Mouse (Mus musculus) left cerebral cortex, postnatal 36 days (tissue): ENCODE data around the gene Snapc5. TPM values are rescaled to one million over a fixed set of nuclear protein-coding genes. Genes with fewer than 3 reads are reported as not detected.
"Not testable (repeated sequence)": the region's sequence is repeated elsewhere in the genome, so short reads cannot be mapped to it uniquely, and the experiment has no call there.

Experiments used
- DNase-seq, 2 experiments: peaks; one replicate each; pipeline ENCODE4 v3.0.0; 2021 to 2022; ENCODE audit warnings: low spot score in 2 of 2, mixed read lengths in 1 of 2
- intact Hi-C: fragments of 180-260 bp; cut with DNase I; formaldehyde crosslinking; loops from one replicate; pipeline ENCODE4 v1.15.1; 2025
- total RNA-seq, 2 experiments: library from RNA; stranded (reverse); gene quantifications; 2 replicates each; pipeline ENCODE4 v1.2.3; 2021

Snapc5 gene
- 10 to 100 TPM; 20.5 to 22.4 TPM for total RNA-seq

DNA sequence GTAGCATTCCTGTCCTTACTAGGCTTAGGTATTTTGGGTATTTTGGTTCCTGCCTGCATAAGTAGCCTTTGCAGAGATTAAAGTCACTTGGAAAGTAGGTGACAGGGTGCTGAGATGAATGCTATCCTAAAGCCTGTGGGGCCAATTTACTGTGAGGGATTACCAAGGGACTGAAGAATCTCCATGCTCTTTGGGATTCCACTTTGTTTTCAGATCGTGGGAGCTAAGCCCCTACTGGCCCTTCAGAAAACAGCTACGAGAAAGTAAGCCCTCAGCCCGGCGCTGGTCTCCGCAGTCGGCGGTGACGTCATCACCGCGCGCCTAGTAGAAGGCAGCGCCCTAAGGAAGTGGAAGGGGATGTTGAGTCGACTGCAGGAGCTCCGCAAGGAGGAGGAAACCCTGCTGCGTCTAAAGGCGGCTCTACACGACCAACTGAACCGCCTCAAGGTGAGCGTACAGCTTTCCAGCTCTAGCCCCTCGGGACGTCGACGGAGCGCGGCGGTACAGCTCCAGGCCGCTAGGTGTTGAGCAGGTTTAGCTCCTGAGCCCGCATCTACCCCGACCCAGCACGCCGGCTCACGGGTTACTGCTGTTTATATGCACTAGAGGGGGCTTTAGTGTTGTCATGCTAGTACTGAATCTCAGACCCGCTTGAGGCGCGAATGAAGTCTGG is at the start of gene Snapc5:
Snapc5 (plus strand) TSS at position 301 of the 673 bp plus-strand sequence.
- intact Hi-C loops = loop anchor here (1.0 kb wide), 1 partner anchor 74 kb away; the partner anchor contains the start of gene Map2k1

DNA sequence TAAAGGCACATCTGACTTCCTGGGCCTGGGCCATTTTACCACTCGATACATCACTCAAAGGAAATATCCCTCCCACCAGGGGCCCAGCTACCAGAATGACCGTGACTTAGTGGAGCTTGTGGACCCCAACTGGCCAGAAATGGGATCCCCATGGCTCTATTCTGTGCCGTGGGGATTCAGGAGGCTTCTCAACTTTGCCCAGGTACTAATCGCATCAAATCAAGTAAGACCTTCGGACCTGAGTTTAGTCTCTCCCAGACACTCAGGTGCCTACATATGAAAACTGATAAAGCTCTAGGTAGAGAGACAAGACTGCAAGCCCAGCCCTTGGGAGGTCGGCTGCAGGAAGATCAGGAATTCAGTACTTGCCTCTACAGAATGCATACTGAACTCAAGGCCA is 47.5 kb upstream of the Snapc5 start:
- intact Hi-C loops = no loop called here
- no peak for DNase-seq

More for the DNA sequence above, at the start of gene Snapc5:
- DNase-seq = peak; percentile 92

DNA sequence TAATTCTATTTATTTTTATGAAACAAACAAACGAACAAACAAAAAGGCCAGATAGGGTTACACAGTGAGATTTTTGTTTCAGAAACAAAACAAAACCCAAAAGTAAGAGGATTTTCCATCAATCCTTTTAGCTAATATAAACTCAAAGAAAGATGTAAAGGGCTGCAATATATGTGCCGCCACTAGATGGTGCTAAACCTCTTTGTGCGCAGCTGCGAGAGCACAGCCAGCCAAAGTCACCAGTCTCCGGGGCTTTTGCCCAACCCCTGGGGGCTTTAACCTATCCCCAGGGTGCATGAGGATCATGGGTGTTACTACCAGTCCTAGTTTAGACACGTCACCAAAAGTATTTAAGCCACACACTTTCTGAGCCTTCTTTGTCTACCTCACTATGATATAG is 40.2 kb upstream of the Snapc5 start:
- DNase-seq = peak in 1 of 2 experiments; percentile 35
- intact Hi-C loops = loop anchor here (5.0 kb wide), 1 partner anchor 133 kb away; no protein-coding TSS in a partner anchor

DNA sequence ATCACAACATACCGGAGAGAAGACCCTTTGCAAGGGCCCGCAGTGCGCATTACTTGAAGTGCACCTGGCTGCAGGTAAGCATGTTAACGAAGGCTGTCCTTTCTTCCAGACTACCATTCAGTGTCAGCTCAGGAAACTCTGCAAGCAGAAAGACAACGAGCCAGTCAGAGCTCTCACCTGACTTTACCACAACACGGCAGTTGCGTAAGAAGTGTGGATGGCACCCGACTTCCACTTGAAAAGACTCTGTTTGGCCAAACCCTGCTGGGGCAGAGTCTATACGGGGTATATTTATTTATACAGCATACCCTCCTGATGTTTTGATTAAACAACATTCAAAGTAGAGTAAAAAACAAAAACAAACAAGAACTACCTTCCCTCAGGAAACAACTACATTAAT is 39.2 kb upstream of the Snapc5 start:
- no peak for DNase-seq
- intact Hi-C loops = loop anchor here (5.0 kb wide), 1 partner anchor 132 kb away; no protein-coding TSS in a partner anchor

DNA sequence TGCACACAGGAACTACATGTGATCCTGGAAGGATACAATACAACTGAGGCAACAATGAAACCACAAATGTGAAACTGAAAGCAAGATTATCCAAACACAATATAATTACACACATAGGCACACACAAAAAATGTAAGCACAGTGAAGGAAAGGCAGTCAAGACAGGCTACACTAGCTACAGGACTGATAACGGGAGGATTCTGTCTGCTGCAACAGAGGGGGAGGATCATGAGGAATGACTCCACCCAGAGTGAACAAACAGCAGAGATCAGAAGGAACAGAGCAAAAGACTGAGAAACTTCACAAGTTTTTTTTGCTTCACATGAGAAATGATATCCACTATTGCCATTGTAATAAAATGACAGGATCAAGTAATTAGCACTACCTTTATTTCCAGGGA is 22.4 kb upstream of the Snapc5 start:
- intact Hi-C loops = no loop called here
- DNase-seq = no peak

DNA sequence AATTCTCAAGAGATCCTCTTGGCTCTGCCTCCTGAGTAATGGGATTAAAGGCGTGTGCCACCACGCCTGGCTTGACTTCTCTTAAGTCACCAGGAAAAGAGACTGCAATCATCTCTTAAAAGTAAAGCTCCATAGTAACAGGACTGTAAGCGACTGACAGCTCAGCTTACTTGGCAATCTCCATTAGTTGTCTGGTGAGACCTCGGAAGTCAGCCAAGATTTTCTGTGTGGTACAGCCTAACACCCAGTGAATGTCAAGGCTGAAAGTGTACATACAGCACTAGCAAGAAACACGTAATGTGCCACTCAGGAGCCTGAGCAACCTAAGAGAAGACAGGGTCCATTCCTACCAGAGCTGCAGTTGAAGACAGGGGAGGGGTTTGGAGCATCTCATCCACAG is 18.6 kb upstream of the Snapc5 start:
- intact Hi-C loops = no loop called here
- DNase-seq = no peak

DNA sequence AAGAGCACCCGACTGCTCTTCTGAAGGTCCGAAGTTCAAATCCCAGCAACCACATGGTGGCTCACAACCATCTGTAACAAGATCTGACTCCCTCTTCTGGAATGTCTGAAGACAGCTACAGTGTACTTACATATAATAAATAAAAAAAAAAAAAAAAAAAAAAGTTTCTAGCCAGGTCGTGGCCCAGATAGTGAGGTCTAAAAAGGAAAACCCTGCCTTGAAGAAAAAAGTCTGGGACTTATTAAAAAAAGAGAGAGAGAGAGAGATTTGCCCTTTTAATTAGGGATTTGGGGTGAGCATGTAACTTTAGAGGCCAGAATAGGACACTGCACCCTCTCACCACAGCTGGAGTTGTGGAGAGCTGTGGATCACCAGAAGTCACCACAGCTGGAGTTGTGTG is 9.1 kb upstream of the Snapc5 start:
- DNase-seq, intact Hi-C loops: not testable (repeated sequence)

DNA sequence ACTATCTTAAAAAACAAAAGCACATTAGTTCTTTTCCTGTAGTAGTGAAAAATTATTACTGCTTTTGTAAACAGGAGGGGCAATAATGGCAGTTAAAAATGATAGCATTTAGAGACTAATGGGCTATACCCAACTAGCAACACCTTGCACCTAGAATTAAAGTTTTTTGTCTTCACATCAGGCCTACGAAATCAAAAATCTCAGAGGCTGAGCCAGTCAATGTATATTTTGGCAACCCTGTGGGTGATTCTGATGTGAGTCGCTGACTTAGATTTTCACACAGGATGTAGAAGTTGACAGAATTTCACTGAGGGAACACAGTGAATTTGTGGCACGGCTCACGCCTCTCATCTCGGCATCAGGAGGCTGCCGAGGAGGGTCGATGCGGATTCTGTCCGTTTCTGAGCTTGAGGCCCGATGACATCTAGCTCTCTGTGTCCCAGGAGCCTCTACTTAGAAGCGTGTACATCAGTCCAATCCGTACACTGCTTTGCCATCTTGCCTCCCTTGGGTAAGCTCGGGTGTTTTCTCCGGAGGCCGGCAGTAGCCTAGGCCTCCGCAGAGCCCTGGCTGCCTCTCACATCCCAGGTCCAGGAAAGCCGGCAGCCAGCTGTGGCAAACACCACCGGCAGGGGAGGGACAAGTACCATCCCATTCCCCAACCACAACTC is 6.8 kb upstream of the Snapc5 start:
- intact Hi-C loops = no loop called here
- DNase-seq = no peak

DNA sequence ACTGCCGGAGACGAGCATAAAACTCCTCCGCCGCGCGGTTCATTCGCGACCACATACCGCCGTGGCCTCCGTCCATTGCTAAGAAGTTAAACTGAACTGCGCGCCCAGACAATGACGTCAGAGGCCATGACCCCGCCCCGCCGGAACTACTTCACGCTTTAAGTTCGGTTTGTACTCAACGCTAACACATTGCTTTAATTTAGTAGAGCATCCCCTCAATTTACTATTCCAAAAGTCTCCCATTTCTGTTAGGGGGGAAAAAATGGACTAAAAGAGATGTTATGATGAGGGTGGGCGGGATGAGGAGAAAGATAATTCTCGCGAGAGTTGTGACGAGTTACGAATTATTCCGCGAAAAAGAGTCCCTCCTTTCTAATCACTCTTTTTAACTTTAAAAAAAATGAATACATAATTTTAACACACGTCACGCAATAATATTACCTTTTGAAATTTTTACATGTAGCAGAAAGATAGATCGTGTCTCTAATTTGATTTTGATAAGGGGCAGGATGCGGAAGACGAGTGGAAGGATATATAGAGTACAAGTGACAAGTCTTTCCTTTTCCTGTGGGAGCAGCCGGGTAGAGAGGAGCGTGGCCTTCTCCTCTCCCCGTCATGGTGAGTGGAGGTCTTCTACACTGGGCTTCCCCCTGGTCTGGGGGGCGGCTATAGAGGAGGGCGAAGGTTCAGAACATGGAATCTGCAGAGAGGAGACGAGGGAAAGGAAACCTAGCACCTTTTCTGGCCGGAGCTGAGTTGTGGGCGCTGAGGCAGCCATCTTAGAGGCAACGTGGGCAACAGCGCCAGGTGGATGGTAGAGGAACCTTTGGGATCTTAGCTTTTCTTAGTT is 6.0 kb upstream of the Snapc5 start, which contains the start of the genes Zwilch and Rpl4:
Zwilch (minus strand) TSS at position 289 of the 850 bp plus-strand sequence.
Rpl4 (plus strand) TSS at position 560 of the 850 bp plus-strand sequence.
- peak; percentile 71 to 84 for DNase-seq
- intact Hi-C loops = no loop called here

DNA sequence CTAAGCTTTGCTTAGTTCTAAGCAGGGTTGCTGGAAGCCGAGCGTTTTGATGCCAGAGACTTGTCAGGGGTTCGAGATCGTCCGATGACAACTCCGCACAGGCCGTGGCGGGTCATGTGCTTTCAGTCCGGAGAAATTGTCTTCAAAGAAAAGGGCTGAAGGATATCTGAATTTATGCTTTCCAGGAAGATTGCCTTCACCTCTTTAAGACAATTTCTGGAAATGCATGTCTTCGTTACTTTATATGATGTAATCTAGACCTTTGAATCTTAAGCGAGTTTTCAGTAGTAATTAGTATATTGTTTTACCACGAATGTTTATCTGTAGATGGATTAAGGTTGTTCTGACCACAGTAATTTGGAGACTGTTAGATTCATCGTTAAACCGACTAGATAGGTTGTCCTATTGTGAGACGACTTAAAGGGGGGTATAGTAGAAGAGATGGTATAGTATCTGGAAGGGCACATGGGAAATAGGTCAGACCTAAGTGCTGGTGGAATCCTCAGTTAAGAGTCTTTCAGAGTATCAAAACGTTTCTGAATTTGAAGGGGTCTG is 5.3 kb upstream of the Snapc5 start:
- DNase-seq = no peak
- intact Hi-C loops = no loop called here

DNA sequence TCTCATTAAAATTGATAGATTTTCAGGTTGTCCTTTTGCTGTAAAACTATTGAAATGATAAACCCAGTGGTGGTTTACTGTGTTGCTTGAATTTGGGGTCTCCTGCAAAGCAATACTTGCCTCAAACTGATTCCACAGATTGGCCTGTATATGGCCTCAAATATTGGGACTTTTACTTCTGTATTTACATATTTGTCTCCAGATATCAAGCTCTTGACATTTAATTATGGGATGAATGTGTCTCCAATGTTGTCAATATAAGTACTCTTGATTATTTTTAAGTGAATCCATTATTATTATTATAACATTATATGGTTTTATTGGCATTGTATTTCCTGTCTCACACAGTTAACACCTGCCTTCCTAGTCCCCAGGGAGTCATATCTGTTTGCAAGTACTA is 4.7 kb upstream of the Snapc5 start:
- intact Hi-C loops = no loop called here
- DNase-seq = no peak

DNA sequence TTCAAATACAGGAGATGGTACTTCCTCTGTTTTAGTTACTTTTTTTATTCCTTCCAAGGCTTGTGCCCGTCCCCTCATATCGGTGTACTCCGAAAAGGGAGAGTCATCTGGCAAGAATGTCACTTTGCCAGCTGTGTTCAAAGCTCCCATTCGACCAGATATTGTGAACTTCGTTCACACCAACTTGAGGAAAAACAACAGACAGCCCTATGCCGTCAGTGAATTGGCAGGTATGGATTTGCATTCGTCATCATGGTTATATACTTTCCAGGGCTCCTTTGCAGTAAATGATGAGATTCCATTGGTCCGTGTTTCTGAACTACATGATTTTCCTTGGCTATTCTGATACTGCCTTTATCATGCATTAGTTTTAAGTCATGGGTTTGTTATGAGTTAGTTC is 4.3 kb upstream of the Snapc5 start:
- intact Hi-C loops = no loop called here
- DNase-seq = no peak

DNA sequence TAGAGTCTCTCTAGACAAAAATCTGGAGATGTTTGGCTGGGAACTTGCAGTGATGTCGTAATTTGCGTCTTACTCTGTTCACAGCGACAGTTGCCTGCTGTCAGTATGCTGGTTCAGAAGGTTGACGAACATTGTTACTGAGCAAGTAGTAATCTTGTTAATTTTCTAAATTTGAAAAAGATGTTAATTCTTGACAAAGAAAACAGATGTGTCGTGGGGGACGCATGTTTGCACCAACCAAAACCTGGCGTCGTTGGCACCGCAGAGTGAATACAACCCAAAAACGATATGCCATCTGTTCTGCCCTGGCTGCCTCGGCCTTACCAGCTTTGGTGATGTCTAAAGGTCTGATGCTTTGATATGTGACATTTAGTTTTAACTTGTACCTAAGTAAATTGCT is 3.7 kb upstream of the Snapc5 start:
- DNase-seq = no peak
- intact Hi-C loops = no loop called here

DNA sequence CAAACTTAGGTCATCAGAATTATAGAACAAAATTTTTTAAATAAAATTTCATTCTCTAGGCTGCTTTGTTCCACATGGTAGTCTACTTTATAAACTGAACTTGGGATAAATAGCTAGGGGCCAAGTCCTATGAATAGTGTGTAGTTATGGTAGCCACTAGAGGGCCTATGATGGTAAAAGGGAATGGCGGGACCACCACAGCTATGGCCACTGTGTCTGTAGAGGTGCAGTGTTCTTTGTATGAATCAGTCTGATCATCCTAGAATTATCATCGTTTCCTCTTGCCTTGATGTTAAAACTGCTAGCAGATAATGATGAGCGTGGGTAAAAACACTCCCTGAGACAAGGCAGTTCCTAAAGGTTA is 482 bp upstream of the Snapc5 start:
- intact Hi-C loops = no loop called here
- DNase-seq = no peak

DNA sequence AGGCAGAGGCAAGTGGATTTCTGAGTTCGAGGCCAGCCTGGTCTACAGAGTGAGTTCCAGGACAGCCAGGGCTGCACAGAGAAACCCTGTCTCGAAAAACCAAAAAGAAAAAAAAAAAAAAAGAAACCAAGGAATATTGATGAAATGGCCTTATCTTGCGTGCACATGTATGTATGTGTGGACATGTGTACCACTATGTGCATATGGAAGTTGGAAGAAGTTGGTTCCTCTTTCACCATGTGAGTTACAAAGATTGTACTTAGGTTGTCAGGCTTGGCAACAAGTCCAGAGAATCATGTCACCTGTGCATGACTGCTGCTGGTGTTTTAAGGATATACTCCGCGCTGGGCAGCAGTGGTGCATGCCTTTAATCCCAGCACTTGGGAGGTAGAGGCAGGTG is 4.2 kb downstream of the Snapc5 start:
- intact Hi-C loops, DNase-seq: not testable (repeated sequence)

DNA sequence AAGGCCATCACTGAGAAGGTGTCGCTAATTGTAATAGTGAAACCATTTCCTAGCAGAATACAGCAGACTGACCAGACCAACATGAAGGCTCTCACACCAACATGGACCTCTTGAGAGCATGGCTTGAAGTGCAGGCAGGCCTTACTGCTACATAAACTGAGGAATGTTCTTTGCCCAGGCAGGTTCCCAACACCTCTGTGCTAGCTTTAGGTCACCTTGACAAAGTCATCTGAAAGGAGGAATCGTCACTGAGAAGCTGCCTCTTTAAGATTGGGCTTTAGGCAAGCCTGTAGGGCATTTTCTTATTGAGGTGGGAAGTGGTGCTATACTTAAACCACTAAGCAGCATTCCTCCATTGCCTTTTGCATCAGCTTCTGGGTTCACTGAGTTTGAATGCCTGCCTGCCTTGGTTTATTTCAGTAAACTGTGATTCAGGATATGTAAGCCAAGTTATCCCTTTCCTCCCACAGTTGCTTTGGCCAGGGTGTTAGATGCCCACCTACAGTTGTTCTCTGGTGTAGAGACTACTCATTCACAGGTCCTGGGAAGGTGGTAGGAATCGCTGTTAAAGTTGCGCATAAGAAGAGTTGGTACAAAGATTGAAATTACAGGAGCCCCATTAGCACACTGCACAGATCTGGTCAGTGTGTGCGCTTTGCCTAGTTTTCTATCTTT is 5.2 kb downstream of the Snapc5 start:
- intact Hi-C loops = no loop called here
- DNase-seq = no peak

DNA sequence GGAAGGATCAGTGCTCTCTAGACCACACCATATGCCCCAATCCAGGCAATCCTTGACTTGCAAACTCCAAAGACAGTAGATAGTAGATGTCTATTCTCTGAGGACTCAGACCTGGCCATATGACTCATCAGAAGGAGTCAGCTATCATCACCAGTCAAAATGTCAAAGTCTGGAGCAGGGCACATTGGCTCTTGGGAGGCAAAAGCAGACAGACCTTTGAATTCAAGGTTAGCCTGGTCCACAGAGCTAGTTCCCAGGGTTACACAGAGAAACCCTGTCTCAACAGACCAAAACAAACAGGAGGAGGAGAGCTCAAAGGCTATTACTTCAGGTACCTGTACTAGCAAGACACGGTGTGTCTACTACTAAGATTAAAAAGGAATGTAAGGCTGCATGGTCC is 14.8 kb downstream of the Snapc5 start:
- no peak for DNase-seq
- intact Hi-C loops = no loop called here

DNA sequence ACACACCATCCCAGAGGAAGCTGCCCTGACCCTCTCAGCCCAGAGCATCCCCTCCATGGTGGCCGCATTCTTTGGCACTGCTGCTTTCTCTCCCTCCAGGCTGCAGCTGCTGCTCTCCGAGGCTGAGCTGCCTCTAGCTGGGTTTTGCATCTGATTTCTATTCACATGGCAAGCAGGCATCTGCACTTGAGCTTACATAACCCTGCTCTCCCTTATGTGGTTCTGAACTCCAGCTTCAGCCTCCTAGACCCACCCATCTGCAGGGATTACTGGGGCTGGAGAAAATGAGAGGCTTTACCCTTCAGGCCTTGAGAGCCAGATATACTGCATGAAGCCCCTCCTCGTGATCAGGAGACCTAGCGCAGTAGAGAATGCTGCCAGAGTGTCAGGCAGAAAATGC is 16.5 kb downstream of the Snapc5 start:
- intact Hi-C loops = no loop called here
- peak; percentile 74 to 81 for DNase-seq

DNA sequence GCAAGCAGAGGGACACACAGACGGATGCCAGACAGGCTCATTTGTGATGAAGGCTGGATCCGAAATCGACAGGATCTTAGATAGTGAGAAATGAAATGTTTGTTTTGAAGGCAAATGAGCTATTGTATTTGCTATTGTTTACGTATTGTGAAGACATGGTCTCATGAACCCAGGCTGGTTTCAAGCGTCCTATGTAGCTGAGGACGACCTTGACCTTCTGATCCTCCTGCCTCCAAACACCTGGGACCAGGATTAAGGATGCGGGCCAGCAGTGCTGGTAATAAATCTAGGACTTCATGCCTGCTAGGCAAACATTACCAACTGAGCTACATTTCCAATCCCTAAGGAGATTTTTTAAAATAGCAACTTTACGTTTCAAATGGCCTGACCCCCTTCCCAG is 18.4 kb downstream of the Snapc5 start:
- intact Hi-C loops = no loop called here
- DNase-seq = no peak
